Mouse (Mus musculus) liver, embryonic 12.5 days (tissue): Measurements from ENCODE around the gene Tac4. TPM values are rescaled to one million over a fixed set of nuclear protein-coding genes. Genes with fewer than 3 reads are reported as not detected.

Experiments
- ATAC-seq: fragments of 200-750 bp; cut with Nextera tagmentation; 2 replicates; pipeline ENCODE4 v1.8.0; 2017; ENCODE audit warnings: moderate number of reproducible peaks, mild to moderate bottlenecking, moderate library complexity
- H3K27ac ChIP-seq: fragments of 300-500 bp; sonication (generic); 2 replicates; pipeline ENCODE4 v1.5.1; 2016; ENCODE audit warnings: mild to moderate bottlenecking
- H3K27me3 ChIP-seq: fragments of 300-500 bp; sonication (generic); replicated peaks from 2 replicates; pipeline ENCODE4 v1.6.1; 2016; ENCODE audit warnings: mild to moderate bottlenecking, moderate library complexity
- H3K36me3 ChIP-seq: fragments of 300-500 bp; sonication (generic); 2 replicates; pipeline ENCODE4 v1.6.1; 2016; ENCODE audit warnings: mild to moderate bottlenecking, moderate library complexity
- H3K4me1 ChIP-seq: fragments of 300-500 bp; sonication (generic); 2 replicates; pipeline ENCODE4 v1.6.1; 2016
- H3K4me2 ChIP-seq: fragments of 300-500 bp; sonication (generic); 2 replicates; pipeline ENCODE4 v1.6.1; 2016; ENCODE audit warnings: mild to moderate bottlenecking, moderate library complexity
- H3K4me3 ChIP-seq: fragments of 300-500 bp; sonication (generic); 2 replicates; pipeline ENCODE4 v1.5.1; 2016; ENCODE audit warnings: mild to moderate bottlenecking, moderate library complexity
- H3K9ac ChIP-seq: fragments of 300-500 bp; sonication (generic); 2 replicates; pipeline ENCODE4 v1.6.1; 2016; ENCODE audit warnings: mild to moderate bottlenecking, moderate library complexity
- H3K9me3 ChIP-seq: fragments of 300-500 bp; sonication (generic); replicated peaks from 2 replicates; pipeline ENCODE4 v1.6.1; 2016; ENCODE audit warnings: mild to moderate bottlenecking, moderate library complexity
- WGBS: fragments of 180-500 bp; shearing (Covaris S2); methylation state at CpG from one replicate; pipeline ENCODE4 v1.1.7; 2016; ENCODE audit not compliant: insufficient replicate concordance; 5-methylcytosine and 5-hydroxymethylcytosine counted together
- polyA plus RNA-seq: library from polyadenylated mRNA; unstranded; fragments of >200 nt; fragmentation: Nextera tagmentation; extraction: Ambion mirVana; gene quantifications from 2 replicates; pipeline ENCODE4 v1.2.1, GENCODE M21; 2016

Gene Tac4
- polyA plus RNA-seq, 1 experiment from 2014 or later, result 0.10 TPM

DNA sequence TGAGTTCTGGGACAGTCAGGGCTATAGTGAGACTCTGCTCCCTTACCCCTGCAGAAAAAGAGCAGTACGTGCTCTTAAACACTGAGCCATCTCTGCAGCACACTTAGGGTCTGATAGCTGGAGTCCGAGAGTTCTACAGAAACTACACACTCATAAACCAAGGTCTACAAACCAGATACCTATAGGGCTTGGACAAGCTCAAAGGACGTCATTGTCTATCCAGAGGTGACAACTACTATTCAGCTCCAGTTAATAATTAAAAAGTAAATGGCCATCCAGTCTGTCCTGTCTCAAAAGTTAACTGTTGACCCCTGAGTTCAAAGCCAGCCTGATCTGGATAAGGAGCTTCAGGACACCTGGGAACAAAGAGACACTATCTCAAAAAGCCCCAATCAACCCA lies 40.4 kb downstream of the Tac4 start:
- 90% methylated on average over 3 of the region's 3 CpGs for WGBS
- peaks cover 98% of the 10 kb centered on the region for H3K36me3 ChIP-seq

DNA sequence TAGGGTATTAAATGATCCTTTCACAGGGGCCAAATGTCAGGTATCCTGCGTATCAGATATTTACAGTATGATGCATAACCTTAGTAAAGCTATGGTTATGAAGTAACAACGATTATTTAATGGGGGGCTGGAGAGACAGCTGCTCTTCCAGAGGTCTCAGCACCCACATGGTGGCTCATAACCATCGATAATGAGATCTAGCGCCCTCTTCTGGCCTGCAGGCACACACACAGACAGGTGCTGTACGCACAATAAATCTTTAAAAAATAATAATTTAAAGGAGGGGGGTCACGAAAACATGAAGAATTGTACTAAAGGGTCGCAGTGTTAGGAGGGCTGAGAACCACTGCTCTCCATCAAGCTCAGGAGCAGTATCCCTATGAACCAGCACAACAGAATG lies 44.3 kb downstream of the Tac4 start:
- H3K4me1 ChIP-seq, result peaks cover 24% of the 10 kb centered on the region
- H3K9ac ChIP-seq, result no peak overlapping the region
- H3K36me3 ChIP-seq, result peaks cover 71% of the 10 kb centered on the region
- no peaks in the 10 kb centered on the region for H3K9me3 ChIP-seq
- no peak overlapping the region for H3K4me2 ChIP-seq
- H3K27me3 ChIP-seq, result no peaks in the 10 kb centered on the region
- ATAC-seq, result no peak
- WGBS, result 86% methylated on average over 7 of the region's 7 CpGs
- H3K27ac ChIP-seq, result no peak overlapping the region
- no peak overlapping the region for H3K4me3 ChIP-seq

More for the DNA sequence above, 40.4 kb downstream of the Tac4 start:
- Histone ChIP-seq H3K27me3 (no peaks in the 10 kb centered on the region), H3K27ac (no peak overlapping the region), H3K4me1 (peaks cover 5% of the 10 kb centered on the region; the same call in 1 of the 2 replicates), H3K4me2 (no peak overlapping the region), H3K9ac (no peak overlapping the region), H3K9me3 (no peaks in the 10 kb centered on the region), H3K4me3 (no peak overlapping the region)
- ATAC-seq, result no peak

DNA sequence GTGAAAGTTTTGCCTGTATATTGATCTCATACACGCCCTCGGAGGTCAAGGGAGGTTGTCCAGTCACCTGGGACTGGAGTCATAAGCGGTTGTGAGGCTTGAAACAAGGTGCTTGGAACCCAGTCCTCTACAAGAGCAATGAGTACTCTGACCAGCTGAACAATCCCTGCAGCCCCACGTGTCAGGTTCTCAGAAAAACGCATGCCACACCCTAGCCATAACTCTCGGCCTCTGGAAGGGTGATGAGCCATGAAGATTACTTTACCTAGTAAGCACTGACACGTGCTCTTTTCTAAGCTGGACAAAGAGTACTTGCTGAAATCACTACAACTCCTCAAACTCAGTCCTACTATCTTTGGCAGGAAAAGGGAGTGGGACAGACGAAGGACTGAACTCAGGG lies 46.2 kb downstream of the Tac4 start:
- no peaks in the 10 kb centered on the region for H3K9me3 ChIP-seq
- H3K36me3 ChIP-seq, result peaks cover 52% of the 10 kb centered on the region
- H3K4me3 ChIP-seq, result 0 out of 2 replicates have a peak overlapping the region, but pooled peaks have one; percentile 11
- peak overlapping the region; percentile 87 for H3K4me2 ChIP-seq
- WGBS, result 54% methylated on average over 8 of the region's 8 CpGs
- ATAC-seq, result no peak
- H3K9ac ChIP-seq, result no peak overlapping the region
- H3K27me3 ChIP-seq, result no peaks in the 10 kb centered on the region
- H3K4me1 ChIP-seq, result peaks cover 39% of the 10 kb centered on the region
- peak overlapping the region; percentile 11; the same call in 1 of the 2 replicates for H3K27ac ChIP-seq

DNA sequence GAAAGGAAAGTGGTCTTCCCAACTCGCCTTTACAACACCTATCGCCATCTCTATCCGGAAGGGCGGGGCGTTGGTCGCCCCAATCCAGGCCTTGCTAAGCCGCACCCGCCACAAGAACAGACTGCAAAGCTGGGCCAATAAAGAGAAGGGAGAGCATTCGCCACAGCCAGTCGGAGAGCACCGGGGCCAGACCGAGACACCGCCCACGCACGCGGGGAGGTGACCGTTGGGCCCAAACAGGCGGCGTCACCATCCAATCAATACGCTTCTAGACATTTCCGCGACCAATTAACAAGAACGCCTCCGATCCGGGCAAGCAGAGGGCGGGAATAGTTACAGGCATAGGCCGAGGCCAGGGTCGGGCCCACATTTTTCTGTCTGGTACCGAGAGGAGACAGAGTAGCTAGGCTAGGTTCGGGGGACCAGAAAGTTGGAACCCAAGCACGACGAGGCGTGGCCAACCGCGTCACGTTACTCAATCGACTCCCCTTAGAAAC lies 48.2 kb downstream of the Tac4 start:
- Histone ChIP-seq H3K9me3 (no peaks in the 10 kb centered on the region), H3K4me1 (peaks cover 54% of the 10 kb centered on the region), H3K36me3 (peaks cover 31% of the 10 kb centered on the region), H3K27ac (peak overlapping the region; percentile 97), H3K27me3 (no peaks in the 10 kb centered on the region), H3K4me3 (peak overlapping the region; percentile 86), H3K9ac (peak overlapping the region; percentile 95), H3K4me2 (peak overlapping the region; percentile 87)
- WGBS, result under 1% methylated on average over 37 of the region's 37 CpGs
- peak; percentile 94 for ATAC-seq

DNA sequence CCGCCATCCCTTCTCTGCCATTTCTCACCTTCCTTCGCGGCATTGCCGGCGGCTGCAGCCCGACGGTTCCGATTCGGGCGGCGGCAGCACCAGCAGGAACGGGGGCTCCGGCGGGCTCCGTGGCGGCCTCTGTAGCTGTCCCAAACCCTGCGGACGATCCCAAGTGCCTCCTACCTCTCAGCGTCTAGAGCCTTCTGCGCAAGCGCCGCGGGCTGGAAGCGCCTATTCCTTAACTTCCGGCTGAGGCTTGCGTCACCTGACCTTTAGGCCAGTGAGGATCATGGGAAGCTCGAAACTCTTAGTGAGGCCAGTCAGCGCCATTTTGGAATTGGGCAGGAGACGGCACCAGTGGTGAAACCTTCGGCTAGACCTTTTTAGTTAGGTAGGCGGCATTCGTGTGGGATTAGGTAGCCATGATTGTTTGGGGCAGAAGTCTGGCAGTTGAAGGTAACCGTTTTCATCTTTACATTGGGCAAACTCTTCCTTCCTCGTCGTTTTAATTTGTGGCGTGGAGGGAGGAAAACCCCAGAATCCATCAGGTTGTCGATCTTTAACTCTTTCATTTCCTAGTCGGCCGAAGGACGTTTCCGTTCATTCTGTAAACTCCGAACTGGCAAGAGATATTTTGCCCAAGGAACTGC lies 48.8 kb downstream of the Tac4 start, which contains the start of gene Kat7:
TSS of gene Kat7 (minus strand) at position 240 of the 641 bp plus-strand sequence.
- Histone ChIP-seq H3K27me3 (no peaks in the 10 kb centered on the region), H3K27ac (peak within 1 kb of the TSS; percentile 97), H3K9me3 (no peaks in the 10 kb centered on the region), H3K4me3 (peak within 1 kb of the TSS; percentile 86), H3K9ac (peak within 1 kb of the TSS; percentile 95), H3K4me2 (peak within 1 kb of the TSS; percentile 87), H3K36me3 (peaks cover 26% of the 10 kb centered on the region), H3K4me1 (peaks cover 59% of the 10 kb centered on the region)
- WGBS, result under 1% methylated on average over 42 of the region's 42 CpGs
- peak; percentile 88 for ATAC-seq

DNA sequence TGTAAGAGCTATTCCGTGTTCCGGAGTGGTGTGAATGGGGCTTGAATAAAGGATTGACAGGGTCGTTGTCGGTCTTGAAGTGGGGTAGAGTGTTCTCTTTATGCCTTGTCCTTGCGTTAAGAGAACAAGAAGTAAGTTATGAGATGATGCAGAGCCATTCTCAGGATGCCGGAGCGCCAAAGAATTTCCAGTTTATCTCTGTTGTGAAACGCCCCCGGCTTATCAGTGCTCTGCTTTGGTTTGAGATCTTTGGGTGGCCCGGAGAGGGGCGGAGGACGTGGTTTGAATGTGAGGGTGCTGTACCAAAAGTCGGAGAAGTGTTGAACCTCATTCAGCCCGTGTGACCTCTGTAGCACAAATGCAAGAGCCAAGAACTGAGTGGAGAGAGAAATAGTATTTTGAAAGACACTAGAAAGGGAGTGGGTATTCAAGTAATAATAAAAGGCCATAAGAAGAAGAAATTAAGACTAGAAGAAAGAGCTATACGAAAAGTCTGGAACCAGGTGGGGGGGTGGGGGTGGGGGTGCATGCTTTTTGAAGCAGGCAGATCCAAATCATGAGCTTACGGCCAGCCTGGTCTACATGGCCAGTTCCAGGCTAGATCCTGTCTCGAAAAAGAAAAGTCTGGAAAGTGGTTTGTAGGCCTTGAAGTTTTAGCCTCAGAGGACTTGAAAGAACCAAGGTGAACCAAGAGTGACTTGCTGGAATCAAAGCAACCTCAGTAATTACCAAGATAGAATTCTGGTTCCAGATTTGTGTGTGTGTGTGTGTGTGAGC lies 49.5 kb downstream of the Tac4 start:
- Histone ChIP-seq H3K36me3 (peaks cover 19% of the 10 kb centered on the region), H3K4me3 (peak overlapping the region; percentile 86), H3K27ac (peak overlapping the region; percentile 97), H3K4me1 (peaks cover 63% of the 10 kb centered on the region), H3K9me3 (no peaks in the 10 kb centered on the region), H3K27me3 (no peaks in the 10 kb centered on the region), H3K4me2 (peak overlapping the region; percentile 81), H3K9ac (peak overlapping the region; percentile 95)
- ATAC-seq, result no peak
- WGBS, result 6% methylated on average over 17 of the region's 17 CpGs

DNA sequence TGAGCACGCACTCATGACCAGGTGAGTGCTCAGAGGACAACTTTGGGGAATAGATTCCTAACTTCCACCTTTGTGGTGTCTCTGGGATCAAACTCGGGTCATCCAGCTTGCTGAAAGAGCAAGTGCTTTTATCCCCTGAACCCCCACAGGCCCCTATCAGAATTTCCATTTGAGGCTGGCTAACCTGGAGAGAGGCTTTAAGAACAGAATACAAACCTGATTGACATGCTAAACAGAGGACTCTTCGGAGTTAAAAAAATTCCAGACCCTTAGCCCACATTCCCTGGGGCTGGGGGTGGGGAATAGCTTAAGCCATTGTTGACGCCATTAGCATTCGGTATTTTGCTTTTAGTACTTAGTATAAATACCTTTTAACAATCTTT lies 50.1 kb downstream of the Tac4 start:
- Histone ChIP-seq H3K9me3 (no peaks in the 10 kb centered on the region), H3K27ac (no peak overlapping the region), H3K27me3 (no peaks in the 10 kb centered on the region), H3K4me3 (peak overlapping the region; percentile 86), H3K4me1 (peaks cover 59% of the 10 kb centered on the region), H3K36me3 (peaks cover 13% of the 10 kb centered on the region), H3K4me2 (peak overlapping the region; percentile 81), H3K9ac (peak overlapping the region; percentile 95)
- no peak for ATAC-seq
- 53% methylated on average over 5 of the region's 5 CpGs for WGBS

DNA sequence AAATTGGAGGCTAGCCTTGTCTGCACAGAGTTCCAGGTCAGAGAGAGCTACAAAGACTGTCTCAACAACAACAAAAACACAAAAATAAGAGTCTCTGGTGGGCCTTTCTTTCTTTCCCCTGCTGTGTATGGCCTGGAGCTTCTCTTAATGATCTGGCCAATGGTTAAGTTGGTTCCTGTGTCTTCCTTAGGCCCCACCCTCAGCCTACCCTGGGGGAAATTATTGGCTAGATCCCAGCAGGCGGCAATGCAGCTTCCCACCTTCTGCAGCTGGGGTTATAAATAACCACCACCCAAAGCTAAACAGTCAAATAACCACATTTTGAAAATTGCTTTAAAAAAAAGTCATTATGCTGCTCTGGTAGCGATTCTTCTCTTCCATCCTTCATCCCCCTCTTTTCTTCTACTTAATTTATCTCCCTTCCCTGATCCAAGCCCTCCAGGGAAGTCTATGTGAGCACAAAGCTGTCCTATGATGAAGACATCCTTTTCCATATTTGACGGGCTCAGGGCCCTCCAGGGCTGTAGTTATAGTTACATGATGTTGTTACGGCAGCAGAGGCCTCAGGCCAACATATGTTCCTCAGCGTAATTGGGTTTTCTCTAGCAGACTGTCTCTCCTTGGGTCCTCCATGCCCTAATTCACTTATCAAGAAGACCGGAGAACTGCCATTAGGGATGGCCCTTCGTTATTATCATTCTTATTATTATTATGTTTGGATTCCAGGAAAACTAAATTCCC lies 54.1 kb downstream of the Tac4 start:
- Histone ChIP-seq H3K4me3 (no peak overlapping the region), H3K9ac (no peak overlapping the region), H3K36me3 (no peaks in the 10 kb centered on the region), H3K9me3 (no peaks in the 10 kb centered on the region), H3K4me1 (peaks cover 73% of the 10 kb centered on the region), H3K4me2 (no peak overlapping the region), H3K27me3 (no peaks in the 10 kb centered on the region), H3K27ac (no peak overlapping the region)
- no peak for ATAC-seq
- WGBS, result 73% methylated on average over 7 of the region's 7 CpGs

DNA sequence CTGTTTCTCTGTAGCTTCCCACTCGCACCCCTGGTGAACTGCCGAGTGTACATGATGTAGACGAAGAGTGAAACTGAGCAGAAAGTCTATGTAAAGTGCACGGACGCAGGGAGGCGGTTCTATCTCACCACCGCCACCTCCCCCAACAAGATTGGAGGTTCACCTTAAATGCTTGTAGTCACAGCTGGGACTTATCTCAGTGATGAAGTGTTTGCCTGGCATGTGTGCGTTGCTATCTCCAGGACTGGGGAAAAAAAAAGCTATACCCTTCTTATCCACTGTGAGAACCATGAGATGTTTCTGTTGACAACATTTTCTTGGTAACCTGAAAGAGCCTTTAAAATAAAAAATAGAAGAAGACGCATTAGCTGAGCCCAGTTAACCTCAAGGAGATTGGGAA lies 56.8 kb downstream of the Tac4 start:
- Histone ChIP-seq H3K27ac (peak overlapping the region; percentile 84), H3K27me3 (no peaks in the 10 kb centered on the region), H3K4me1 (peaks cover 77% of the 10 kb centered on the region), H3K9ac (peak overlapping the region; percentile 31; the same call in 1 of the 2 replicates), H3K9me3 (no peaks in the 10 kb centered on the region), H3K4me3 (peak overlapping the region; percentile 16; the same call in 1 of the 2 replicates), H3K4me2 (peak overlapping the region; percentile 55), H3K36me3 (no peaks in the 10 kb centered on the region)
- peak; percentile 76 for ATAC-seq
- 36% methylated on average over 9 of the region's 9 CpGs for WGBS
